10 mouse cellular contexts compared by ENCODE assay signal in the genomic region with DNA sequence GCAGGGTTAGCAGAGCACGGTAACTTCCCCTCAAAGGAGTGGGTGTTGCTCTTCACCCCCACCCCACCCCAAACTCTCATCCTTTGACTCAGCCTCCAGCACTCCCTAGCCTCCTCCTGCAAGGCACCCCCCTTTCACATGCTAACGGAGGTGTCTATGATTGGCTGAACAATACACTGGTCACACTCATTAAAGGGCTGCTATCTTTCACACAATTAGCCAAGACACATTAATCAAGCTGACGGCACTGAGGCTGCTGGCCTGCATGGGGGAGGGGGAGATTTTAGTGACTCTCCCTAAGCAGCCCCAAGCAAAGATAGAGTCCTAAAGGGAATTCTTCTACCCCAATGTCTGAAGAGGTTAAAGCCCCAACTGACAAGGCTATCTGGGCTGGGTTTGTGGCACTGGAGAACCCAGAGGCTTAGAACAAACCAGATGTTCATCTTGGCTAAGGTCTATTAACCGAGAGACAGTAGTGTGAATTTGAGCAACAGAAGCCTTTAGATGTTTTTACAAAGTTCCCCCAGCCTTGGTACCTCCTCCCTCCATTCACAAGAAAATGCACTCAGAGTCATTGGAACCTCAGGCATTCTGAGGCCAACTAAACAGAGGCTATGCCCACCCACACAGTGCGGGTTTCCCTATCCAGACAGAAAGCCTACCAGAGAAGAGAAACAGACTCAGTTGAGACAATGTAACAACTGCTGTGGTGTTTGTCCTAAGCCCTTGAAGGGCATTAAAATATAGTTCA. TPM values are rescaled to one million over a fixed set of nuclear protein-coding genes. Genes with fewer than 3 reads are reported as not detected.
DNase-seq lines count a peak whose midpoint lies in the region; ATAC-seq and TF ChIP-seq lines count a peak whose summit lies in the region.
"Had no signal": no experiment of that assay in that cellular context is flagged by ENCODE, and none has a peak within 500 bp of the region (broad histone marks: within the 10 kb centered on the region; RNA-seq: fewer than 3 reads in every experiment).

No protein-coding gene starts in this region.

- ATAC-seq in cerebellum, adult (ENCODE audit: insufficient number of reproducible peaks, low FRiP score, low TSS enrichment): no peak
- ATAC-seq: inflammation-experienced regulatory T-cells, adult 6 months had no signal

- H3K36me3 ChIP-seq in midbrain, embryonic 10.5 days: no peaks in the 10 kb centered on the region
- H3K36me3 ChIP-seq in heart, adult 2 months (ENCODE audit: control insufficient read depth, insufficient read depth, low read length): no peaks in the 10 kb centered on the region

- no peak overlapping the region for H3K4me3 ChIP-seq in cerebellum, adult 2 months (replicated peaks; ENCODE audit: insufficient read depth, low read depth, low read length)
- peak overlapping the region; percentile 21; the same call in 1 of the 2 replicates for H3K4me3 ChIP-seq in midbrain, embryonic 10.5 days
- no peak overlapping the region for H3K4me3 ChIP-seq in heart, adult 2 months

- intact Hi-C loops in heart, adult 2 months (cut with DNase I): loop anchor here (5.0 kb wide), 1 partner anchor 167 kb away; the partner anchor contains the start of gene Fzd7

- no peaks in the 10 kb centered on the region for H3K9me3 ChIP-seq in midbrain, embryonic 10.5 days (replicated peaks)

- H3K27ac ChIP-seq in cerebellum, adult 2 months (ENCODE audit: insufficient read depth, low read length): peak overlapping the region; percentile 77
- H3K27ac ChIP-seq in midbrain, embryonic 10.5 days (replicated peaks): peak overlapping the region; percentile 30; the same call in 1 of the 2 replicates
- H3K27ac ChIP-seq in heart, adult 2 months: no peak overlapping the region
- H3K27ac ChIP-seq: liver, embryonic 14.5 days had no signal

- TF ChIP-seq CTCF in cerebellum, adult 2 months (IDR thresholded peaks at IDR 0.05; ENCODE audit: borderline replicate concordance, insufficient read depth, low read depth, low read length): no peak
- no peak for TF ChIP-seq CTCF in heart, adult 2 months (IDR thresholded peaks at IDR 0.05)

- no peaks in the 10 kb centered on the region for H3K79me2 ChIP-seq in heart, adult 2 months (replicated peaks; ENCODE audit: control insufficient read depth, insufficient read depth, low read length)

- no peak for TF ChIP-seq EP300 in heart, adult 2 months (IDR thresholded peaks at IDR 0.05; ENCODE audit: insufficient read depth, low read depth, low read length)

- no peak for TF ChIP-seq POLR2A in cerebellum, adult 2 months (IDR thresholded peaks at IDR 0.05; ENCODE audit: borderline replicate concordance, insufficient read depth, low read length)
- TF ChIP-seq POLR2A in heart, adult 2 months (IDR thresholded peaks at IDR 0.05; ENCODE audit: insufficient read depth, low read depth, low read length): no peak

- no peaks in the 10 kb centered on the region for H3K27me3 ChIP-seq in cerebellum, adult 2 months (ENCODE audit: control insufficient read depth, insufficient read depth, low read length)
- H3K27me3 ChIP-seq in midbrain, embryonic 10.5 days (ENCODE audit: low read depth, poor library complexity, severe bottlenecking): peaks cover 83% of the 10 kb centered on the region
- no peaks in the 10 kb centered on the region for H3K27me3 ChIP-seq in heart, adult 2 months (ENCODE audit: control insufficient read depth, insufficient read depth, low read length)

- peaks cover 38% of the 10 kb centered on the region; the same call in 1 of the 2 replicates for H3K4me1 ChIP-seq in cerebellum, adult 2 months (ENCODE audit: control insufficient read depth, insufficient read depth, low read length)
- peaks cover 48% of the 10 kb centered on the region for H3K4me1 ChIP-seq in midbrain, embryonic 10.5 days
- no peaks in the 10 kb centered on the region for H3K4me1 ChIP-seq in heart, adult 2 months (ENCODE audit: control insufficient read depth, insufficient read depth, low read length)

- 44% methylated on average over 5 of the region's 5 CpGs for WGBS in cerebellum, adult 2 months
- WGBS in midbrain, embryonic 10.5 days: 6% methylated on average over 5 of the region's 5 CpGs
- 43% methylated on average over 5 of the region's 5 CpGs for WGBS in heart, adult 2 months

- DNase-seq in cerebellum, adult 2 months: peak in 1 of 2 experiments; percentile 17
- peak; percentile 27 for DNase-seq in thymus, postnatal 14 days
- no peak for DNase-seq in thymus, postnatal 0 days (ENCODE audit: low spot score)
- no peak for DNase-seq in midbrain, embryonic 10.5 days (ENCODE audit: low spot score)
- DNase-seq in gastrocnemius, postnatal 25 days: no peak
- no peak for DNase-seq in heart, adult 2 months
- DNase-seq in ovary, postnatal 36 days (ENCODE audit: low spot score): no peak

- no peak overlapping the region for H3K9ac ChIP-seq in heart, adult 2 months (ENCODE audit: low read depth, low read length)
- H3K9ac ChIP-seq: liver, embryonic 14.5 days had no signal

RNA-seq across cellular contexts. Expression of gene Cdk15, which starts 58.5 kb away (rescaled TPM):
- polyA plus RNA-seq in cerebellum, adult 2 months (2012; rRNA removed): 0.48 and 0.49 TPM in 2 replicates
- 1.5 and 4.4 TPM in 2 replicates for polyA plus RNA-seq in thymus, postnatal 0 days (2015; fragmentation: Nextera tagmentation; extraction: Ambion mirVana)
- polyA plus RNA-seq in midbrain, embryonic 10.5 days (2016; fragmentation: Nextera tagmentation; extraction: Ambion mirVana): 0.77 and 0.82 TPM in 2 replicates
- total RNA-seq in gastrocnemius, postnatal 25 days (2021): under 1 TPM in 1 of 2 experiments, not detected in 1; 0.20 TPM
- under 1 TPM in 1 of 2 experiments, not detected in 1; 0.32 TPM for total RNA-seq in heart, adult 2 months (2021)
- not detected in 2 replicates for polyA plus RNA-seq in heart, adult 2 months (2012; rRNA removed)
- polyA plus RNA-seq: inflammation-experienced regulatory T-cells, adult 6 months; liver, embryonic 14.5 days had no signal
